Mouse (Mus musculus): ENCODE measurements around the gene Carnmt1.

GRCm38 (mm10) chr19:18630221-18631119 is 40.1 kb upstream of the Carnmt1 start:
- TF ChIP-seq CTCF (IDR thresholded peaks at IDR 0.05; ENCODE audit: borderline replicate concordance, extremely low read depth, insufficient read depth, insufficient read length) (no peak), POLR2A (IDR thresholded peaks at IDR 0.05; ENCODE audit: borderline replicate concordance, extremely low read depth, insufficient read depth, insufficient read length, poor library complexity, severe bottlenecking) (no peak)
